Mouse (Mus musculus): ENCODE results near the gene Gcnt7.

Gcnt7 gene

DNA sequence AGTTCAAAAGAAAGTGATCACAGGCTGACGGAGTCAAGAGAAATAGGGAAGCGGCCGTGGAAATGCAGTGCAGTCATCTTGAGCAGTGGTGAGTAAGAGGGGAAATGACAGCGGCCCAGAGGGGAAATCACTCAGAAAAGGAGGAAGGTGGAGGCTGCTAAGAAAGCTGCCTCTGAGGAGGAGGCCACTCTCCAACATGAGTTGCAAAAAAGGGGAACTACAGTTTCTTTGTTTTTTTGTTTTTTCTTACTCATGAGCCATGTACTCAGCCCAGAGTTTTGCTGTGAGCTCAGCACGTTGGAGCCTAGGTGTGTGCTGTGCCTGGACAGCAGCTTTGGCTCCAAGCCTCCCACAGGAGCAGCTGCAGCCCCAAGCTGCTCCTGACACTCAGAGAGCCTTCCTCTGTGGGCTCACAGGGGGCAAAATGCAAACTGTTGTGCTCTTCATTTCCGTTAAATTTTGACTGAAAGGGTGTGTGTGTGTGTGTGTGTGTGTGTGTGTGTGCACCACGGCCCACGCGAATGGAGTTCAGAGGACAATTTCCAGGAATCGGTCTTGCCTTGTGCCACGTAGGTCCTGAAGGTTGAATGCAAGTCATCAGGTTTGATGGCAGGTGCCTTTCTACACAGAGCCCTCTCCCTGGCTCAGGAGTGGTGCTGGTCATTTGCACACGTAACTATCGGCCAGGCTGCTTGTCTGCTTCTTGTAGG lies 57.1 kb downstream of the Gcnt7 start:
- peak; percentile 93 for DNase-seq (ENCODE audit: low read depth)
